Mouse (Mus musculus): Measurements from ENCODE around the gene P2ry10.
"Not testable (repeated sequence)": the region's sequence is repeated elsewhere in the genome, so short reads cannot be mapped to it uniquely, and the experiment has no call there.

The P2ry10 gene

GRCm38 (mm10) chrX:107088177-107088576, at the start of gene P2ry10:
Gene P2ry10 (plus strand): TSS chrX:107088492.
- no peak for DNase-seq

GRCm38 (mm10) chrX:107039146-107039545, 49.1 kb upstream of the P2ry10 start:
- no peak for DNase-seq

- no peak for DNase-seq
Measured at GRCm38 (mm10) chrX:107039635-107040034, 48.7 kb upstream of the P2ry10 start.

- DNase-seq, result no peak
Measured at GRCm38 (mm10) chrX:107042367-107042766, 45.9 kb upstream of the P2ry10 start.

- not testable (repeated sequence) for DNase-seq
Measured at GRCm38 (mm10) chrX:107083407-107083806, 4.9 kb upstream of the P2ry10 start.

- no peak for DNase-seq
Measured at GRCm38 (mm10) chrX:107084320-107084719, 4.0 kb upstream of the P2ry10 start.

- DNase-seq, result no peak
Measured at GRCm38 (mm10) chrX:107089131-107089530, 839 bp downstream of the P2ry10 start.

GRCm38 (mm10) chrX:107089930-107090329, 1.6 kb downstream of the P2ry10 start:
- DNase-seq, result no peak

GRCm38 (mm10) chrX:107095633-107096032, 7.3 kb downstream of the P2ry10 start:
- DNase-seq, result no peak

GRCm38 (mm10) chrX:107116333-107116732, 28.0 kb downstream of the P2ry10 start:
- DNase-seq, result no peak

- DNase-seq, result no peak
Measured at GRCm38 (mm10) chrX:107116987-107117386, 28.7 kb downstream of the P2ry10 start.

GRCm38 (mm10) chrX:107143184-107143583, 54.9 kb downstream of the P2ry10 start:
- no peak for DNase-seq

- no peak for DNase-seq
Measured at GRCm38 (mm10) chrX:107143930-107144329, 55.6 kb downstream of the P2ry10 start.

GRCm38 (mm10) chrX:107148681-107149080, 60.4 kb downstream of the P2ry10 start, which contains the start of gene P2ry10b:
Gene P2ry10b (plus strand): TSS chrX:107148927.
- no peak for DNase-seq

- DNase-seq, result no peak
Measured at GRCm38 (mm10) chrX:107149391-107149993, 61.2 kb downstream of the P2ry10 start.

GRCm38 (mm10) chrX:107150027-107150426, 61.7 kb downstream of the P2ry10 start:
- DNase-seq, result no peak

GRCm38 (mm10) chrX:107150752-107151515, 62.6 kb downstream of the P2ry10 start:
- DNase-seq, result no peak
